Mouse (Mus musculus) midbrain, postnatal 0 days (tissue): ENCODE data around the gene Cenpp. TPM values are rescaled to one million over a fixed set of nuclear protein-coding genes. Genes with fewer than 3 reads are reported as not detected.

ENCODE experiments used
- ATAC-seq: fragments of 200-750 bp; cut with Nextera tagmentation; 2 replicates; pipeline ENCODE4 v1.8.0; 2017; ENCODE audit warnings: moderate number of reproducible peaks, mild to moderate bottlenecking, moderate TSS enrichment, moderate library complexity; ENCODE audit not compliant: low FRiP score
- DNase-seq: peaks from one replicate; pipeline ENCODE4 v3.0.0-alpha.2; 2015; ENCODE audit warnings: low spot score
- H3K27ac ChIP-seq: fragments of 300-500 bp; sonication (generic); 2 replicates; pipeline ENCODE4 v1.5.1; 2014; ENCODE audit warnings: low read depth, mild to moderate bottlenecking, low read length, mixed read lengths
- H3K27me3 ChIP-seq: fragments of 300-500 bp; sonication (generic); 2 replicates; pipeline ENCODE4 v1.6.1; 2014; ENCODE audit warnings: low read length, control low read depth, mixed read lengths; ENCODE audit not compliant: insufficient read depth
- H3K36me3 ChIP-seq: fragments of 300-500 bp; sonication (generic); 2 replicates; pipeline ENCODE4 v1.6.1; 2014; ENCODE audit warnings: low read length, control low read depth, mixed read lengths; ENCODE audit not compliant: insufficient read depth
- H3K4me1 ChIP-seq: fragments of 300-500 bp; sonication (generic); 2 replicates; pipeline ENCODE4 v1.6.1; 2014; ENCODE audit warnings: mild to moderate bottlenecking, control low read depth, antibody characterized with exemption, low read length, mixed read lengths; ENCODE audit not compliant: insufficient read depth
- H3K4me2 ChIP-seq: fragments of 300-500 bp; sonication (generic); 2 replicates; pipeline ENCODE4 v1.6.1; 2014; ENCODE audit warnings: low read depth, mild to moderate bottlenecking, low read length, mixed read lengths; ENCODE audit not compliant: poor library complexity, severe bottlenecking
- H3K4me3 ChIP-seq: fragments of 300-500 bp; sonication (generic); 2 replicates; pipeline ENCODE4 v1.5.1; 2014; ENCODE audit warnings: low read depth, mild to moderate bottlenecking, low read length, moderate library complexity
- H3K9ac ChIP-seq: fragments of 300-500 bp; sonication (generic); replicated peaks from 2 replicates; pipeline ENCODE4 v1.6.1; 2014; ENCODE audit warnings: mild to moderate bottlenecking, low read length, moderate library complexity, mixed read lengths; ENCODE audit not compliant: poor library complexity, severe bottlenecking
- H3K9me3 ChIP-seq: fragments of 300-500 bp; sonication (generic); 2 replicates; pipeline ENCODE4 v1.6.1; 2016; ENCODE audit warnings: low read length, control low read depth
- CTCF ChIP-seq: IDR thresholded peaks from 2 replicates; pipeline ENCODE4 v1.5.1; 2016; ENCODE audit warnings: antibody characterized with exemption, mild to moderate bottlenecking
- whole genome bisulfite sequencing: fragments of 180-500 bp; shearing (Covaris S2); extraction: QIAGEN DNeasy Blood & Tissue Kit; methylation state at CpG from one replicate; pipeline ENCODE4 v1.1.7; 2014; 5-methylcytosine and 5-hydroxymethylcytosine counted together
- polyA plus RNA-seq: library from polyadenylated mRNA; unstranded; fragments of >200 nt; fragmentation: Nextera tagmentation; extraction: Ambion mirVana; gene quantifications from 2 replicates; pipeline ENCODE4 v1.2.1, GENCODE M21; 2015
- total RNA-seq: library from RNA; depleted of rRNA; stranded (reverse); fragments of >200 nt; gene quantifications from 2 replicates; pipeline ENCODE4 v1.2.3, GENCODE M21; 2014

Cenpp gene
- total and polyA plus RNA-seq, 2 experiments from 2014 or later = 1.3 to 6.9 TPM

DNA sequence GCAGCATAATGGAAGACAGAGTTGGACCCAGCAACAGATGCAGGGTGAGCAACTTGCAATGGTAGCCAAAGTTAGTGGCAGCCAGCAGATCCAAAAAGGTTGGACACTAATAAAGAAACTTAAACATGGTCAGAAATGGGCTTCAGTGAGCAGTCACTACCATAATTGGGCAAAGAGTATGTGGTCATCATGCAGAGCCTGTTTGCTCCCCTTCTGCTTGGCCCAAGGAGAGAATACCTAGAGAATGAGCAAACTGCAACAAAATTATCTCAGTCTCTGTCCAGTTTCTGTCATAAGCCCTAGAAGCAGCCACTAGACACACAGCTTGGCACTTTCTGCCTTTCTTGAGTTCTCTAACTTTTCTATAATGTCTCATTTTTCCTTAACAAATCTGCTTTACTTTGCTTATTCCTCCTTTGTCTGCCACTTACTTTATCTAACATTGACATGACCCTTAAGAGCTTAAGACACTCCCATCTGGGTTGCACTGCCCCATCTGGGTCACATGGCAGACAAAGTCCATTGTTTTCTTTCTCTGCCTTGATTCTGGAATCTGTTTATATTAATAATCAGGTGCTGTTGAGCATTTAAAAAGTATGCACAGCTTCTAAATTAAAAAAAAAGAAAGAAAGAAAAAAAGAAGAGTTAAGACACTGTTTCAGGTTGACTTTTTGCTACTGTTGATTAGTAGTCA, 8.8 kb downstream of the Cenpp start:
- Histone ChIP-seq H3K4me3 (no peak overlapping the region), H3K9me3 (no peaks in the 10 kb centered on the region), H3K4me2 (no peak overlapping the region), H3K36me3 (no peaks in the 10 kb centered on the region), H3K27me3 (no peaks in the 10 kb centered on the region), H3K4me1 (no peaks in the 10 kb centered on the region), H3K27ac (no peak overlapping the region), H3K9ac (no peak overlapping the region)
- TF ChIP-seq CTCF = no peak
- ATAC-seq = no peak
- DNase-seq = no peak

DNA sequence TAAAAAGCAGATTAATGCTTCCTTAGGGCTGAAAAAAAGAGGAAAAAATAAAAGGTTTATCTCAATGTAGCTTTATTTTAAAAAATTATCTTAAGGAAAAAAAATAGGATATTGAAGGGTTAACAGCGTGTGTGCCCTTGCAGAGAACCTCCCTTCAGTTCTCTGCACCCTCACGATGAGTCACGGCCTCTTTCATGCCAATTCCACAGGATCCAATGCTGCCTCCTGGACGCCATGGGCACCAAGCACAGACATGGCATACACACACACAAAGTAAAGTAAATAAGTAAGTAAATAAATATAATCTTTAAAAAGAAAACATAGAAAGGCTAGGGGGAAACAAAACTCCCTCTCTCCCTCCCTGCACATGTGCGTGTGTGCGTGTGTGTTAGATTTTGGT, 9.9 kb downstream of the Cenpp start:
- Histone ChIP-seq H3K27ac (no peak overlapping the region), H3K4me2 (no peak overlapping the region), H3K9ac (no peak overlapping the region), H3K4me3 (no peak overlapping the region), H3K27me3 (no peaks in the 10 kb centered on the region), H3K4me1 (no peaks in the 10 kb centered on the region), H3K9me3 (no peaks in the 10 kb centered on the region), H3K36me3 (no peaks in the 10 kb centered on the region)
- no peak for TF ChIP-seq CTCF
- ATAC-seq (no peak), DNase-seq (no peak)
- 76% methylated on average over 6 of the region's 6 CpGs for WGBS

DNA sequence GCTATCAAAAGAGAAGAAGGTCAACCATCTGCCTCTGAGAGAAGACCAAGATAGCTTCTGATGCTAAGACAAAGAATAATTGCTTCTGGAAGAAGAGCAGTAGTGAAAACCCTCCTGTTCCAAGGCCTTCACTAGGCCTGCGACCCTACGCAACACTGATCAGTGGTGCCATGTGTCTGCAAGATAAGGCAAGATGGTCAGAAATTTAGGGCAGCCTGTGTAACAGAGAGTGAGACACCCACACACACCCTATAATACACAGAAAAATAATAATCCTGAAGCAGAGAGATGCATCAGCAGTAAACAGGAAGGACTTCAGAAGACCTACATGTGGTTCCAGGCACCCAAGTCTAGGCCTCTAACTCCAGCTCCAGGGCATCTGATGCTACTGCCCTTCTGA, 12.6 kb downstream of the Cenpp start:
- Histone ChIP-seq H3K4me3 (no peak overlapping the region), H3K27me3 (no peaks in the 10 kb centered on the region), H3K36me3 (no peaks in the 10 kb centered on the region), H3K9me3 (no peaks in the 10 kb centered on the region), H3K4me2 (no peak overlapping the region), H3K4me1 (no peaks in the 10 kb centered on the region), H3K9ac (no peak overlapping the region), H3K27ac (no peak overlapping the region)
- no peak for TF ChIP-seq CTCF
- WGBS = 100% methylated on average over 2 of the region's 2 CpGs
- DNase-seq (no peak), ATAC-seq (no peak)

DNA sequence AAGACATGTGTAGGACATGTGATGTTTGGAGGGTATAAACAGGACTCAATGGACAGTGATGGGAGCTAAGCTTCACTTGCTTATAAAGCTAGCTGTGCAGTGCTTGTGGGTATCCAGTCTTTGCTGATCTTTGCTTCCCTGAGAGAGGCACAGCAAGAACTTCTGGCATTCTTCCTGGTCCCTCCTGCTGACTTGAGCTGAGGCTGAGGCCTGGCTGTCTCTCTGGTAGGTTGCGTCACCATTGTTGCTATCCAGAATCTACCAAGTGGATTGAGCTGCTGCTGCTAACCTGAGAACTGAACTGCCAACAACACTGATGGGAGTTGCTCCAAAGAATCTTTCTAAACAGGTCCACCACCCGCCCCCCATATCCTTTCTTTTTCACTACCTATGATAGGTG, 23.5 kb downstream of the Cenpp start:
- Histone ChIP-seq H3K4me2 (no peak overlapping the region), H3K9me3 (no peaks in the 10 kb centered on the region), H3K4me3 (no peak overlapping the region), H3K27ac (no peak overlapping the region), H3K4me1 (no peaks in the 10 kb centered on the region), H3K9ac (no peak overlapping the region), H3K27me3 (no peaks in the 10 kb centered on the region), H3K36me3 (no peaks in the 10 kb centered on the region)
- DNase-seq (no peak), ATAC-seq (no peak)
- no peak for TF ChIP-seq CTCF
- WGBS = 95% methylated on average over 2 of the region's 2 CpGs

DNA sequence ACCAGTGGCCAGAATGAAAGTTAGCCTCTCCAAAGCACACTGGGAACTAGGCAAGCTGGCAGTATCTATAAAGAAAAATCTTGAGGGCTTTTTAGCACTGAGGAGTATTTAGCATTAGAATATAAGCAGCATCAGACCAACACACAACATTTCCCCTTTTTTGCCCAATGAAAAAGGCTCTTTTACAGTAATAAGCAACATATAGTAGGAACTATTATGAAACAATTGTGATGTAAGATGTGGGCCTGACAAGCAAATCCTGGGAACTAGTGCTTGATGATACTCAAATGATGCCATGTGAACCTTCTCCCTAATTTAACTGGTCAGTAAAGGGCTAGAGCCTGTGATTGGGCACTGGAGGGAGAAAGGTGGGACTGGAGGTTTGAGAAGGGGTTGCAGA, 24.4 kb downstream of the Cenpp start:
- Histone ChIP-seq H3K4me1 (no peaks in the 10 kb centered on the region), H3K27ac (no peak overlapping the region), H3K9me3 (no peaks in the 10 kb centered on the region), H3K9ac (no peak overlapping the region), H3K36me3 (no peaks in the 10 kb centered on the region), H3K4me3 (no peak overlapping the region), H3K27me3 (no peaks in the 10 kb centered on the region), H3K4me2 (no peak overlapping the region)
- ATAC-seq (no peak), DNase-seq (no peak)
- TF ChIP-seq CTCF = no peak

DNA sequence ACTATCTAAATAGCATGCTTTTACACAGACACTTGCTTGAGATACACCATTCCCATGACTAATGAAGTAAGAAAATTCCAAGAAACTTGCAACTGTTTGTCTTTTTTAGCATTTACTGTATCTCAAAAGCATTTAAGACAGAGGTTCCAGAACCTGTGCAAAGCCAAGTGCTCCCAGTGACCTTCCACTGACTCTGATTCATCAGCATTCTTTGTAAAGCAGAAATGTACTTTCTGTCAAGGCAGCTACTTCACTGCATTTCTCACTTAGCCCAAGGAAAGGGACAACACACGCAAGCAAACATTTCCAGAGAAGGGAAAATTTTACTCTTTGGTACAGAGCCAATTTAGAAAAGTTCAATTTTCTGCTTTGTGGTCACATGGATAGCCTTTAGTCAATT, 29.4 kb downstream of the Cenpp start:
- H3K4me3 ChIP-seq = no peak overlapping the region

More for the DNA sequence above, 29.4 kb downstream of the Cenpp start:
- no peak overlapping the region for H3K4me2 ChIP-seq
- WGBS = 85% methylated on average over 1 of the region's 1 CpGs
- DNase-seq (no peak), ATAC-seq (no peak)
- H3K27ac ChIP-seq = no peak overlapping the region
- H3K36me3 ChIP-seq = no peaks in the 10 kb centered on the region
- no peak overlapping the region for H3K9ac ChIP-seq
- no peaks in the 10 kb centered on the region for H3K4me1 ChIP-seq
- no peaks in the 10 kb centered on the region for H3K27me3 ChIP-seq
- TF ChIP-seq CTCF = no peak
- H3K9me3 ChIP-seq = no peaks in the 10 kb centered on the region
